Mouse (Mus musculus) urinary bladder, postnatal 4 days (tissue): ENCODE measurements around the gene Lrwd1.

ENCODE experiments used
- DNase-seq, 2 experiments: peaks; one replicate each; pipeline ENCODE4 v3.0.0; 2021 to 2022; ENCODE audit warnings: low spot score in 2 of 2

Lrwd1 gene

DNA sequence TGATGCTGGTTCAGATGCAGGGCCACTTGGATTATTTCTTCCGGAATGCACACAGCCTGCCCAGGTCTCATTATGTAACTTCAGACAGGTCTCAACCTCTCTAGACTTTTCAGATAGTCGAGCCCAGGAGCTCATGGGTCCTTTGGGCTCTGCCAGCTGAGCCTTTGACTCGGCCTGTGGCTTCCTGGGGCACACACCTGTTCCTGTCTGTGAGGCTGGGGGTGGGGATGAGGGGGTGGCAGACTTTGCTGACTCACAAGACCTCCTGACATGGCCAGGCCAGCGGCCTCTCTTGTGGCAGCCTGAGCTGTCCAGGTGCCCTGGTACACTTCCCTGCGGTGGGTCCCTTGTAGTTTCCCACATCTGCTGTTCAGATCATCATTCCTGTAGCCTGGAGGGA is 43.9 kb downstream of the Lrwd1 start:
- no peak for DNase-seq

DNA sequence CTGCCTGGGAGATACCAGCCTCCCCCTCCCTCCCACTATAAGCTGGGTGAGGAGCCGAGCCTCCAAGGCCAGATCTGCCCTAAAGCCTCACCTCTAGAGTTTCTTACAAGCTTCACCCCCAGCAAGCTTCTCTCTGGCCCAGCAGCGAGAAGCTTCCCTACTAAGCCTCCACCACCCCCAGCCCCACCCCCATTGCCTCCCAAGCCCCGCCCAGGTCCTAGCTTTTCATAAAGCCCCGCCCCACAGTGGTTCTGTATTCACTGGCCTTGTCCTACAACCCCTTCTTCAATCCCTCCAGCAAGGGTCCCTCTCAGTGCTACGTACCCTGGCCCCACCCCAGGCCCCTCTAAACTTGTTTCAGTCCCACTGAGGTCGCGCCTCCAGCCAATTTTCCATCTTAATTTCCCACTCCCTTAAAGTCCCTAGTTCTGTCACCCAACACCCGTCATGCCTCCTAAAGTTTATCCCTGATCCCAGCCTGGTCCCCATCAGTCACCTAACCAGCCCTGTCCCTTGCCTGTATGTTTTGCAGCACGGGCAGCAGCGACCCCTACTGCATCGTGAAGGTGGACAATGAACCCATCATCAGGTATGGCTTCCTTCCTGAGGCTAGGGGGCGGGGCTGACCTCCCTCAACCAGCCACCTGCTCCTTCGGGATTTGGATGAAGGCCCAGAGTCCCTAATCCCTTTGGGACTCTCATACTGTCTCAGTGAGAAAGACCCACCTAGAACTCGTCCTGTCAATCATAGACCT is 46.9 kb downstream of the Lrwd1 start:
- DNase-seq, result no peak

DNA sequence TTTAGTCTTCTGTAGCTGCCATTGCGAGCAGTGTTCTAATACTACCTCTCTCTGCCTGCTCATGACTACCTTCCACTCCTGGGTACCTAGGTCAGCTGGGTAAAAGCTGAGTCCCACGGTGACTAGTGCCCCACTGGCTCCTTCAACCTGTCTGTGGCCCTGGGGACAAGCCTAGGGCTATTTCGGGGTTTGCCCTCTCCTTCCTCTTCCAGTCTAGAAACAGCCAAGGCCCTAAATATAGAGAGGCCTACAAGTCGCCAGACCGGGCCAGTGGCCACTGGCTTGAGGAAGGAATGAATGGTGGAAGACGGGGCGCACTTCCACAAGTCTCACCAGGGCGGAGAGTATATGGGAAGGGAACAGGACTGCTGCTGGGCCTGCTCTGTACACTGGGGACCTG is 49.6 kb downstream of the Lrwd1 start:
- DNase-seq, result no peak

DNA sequence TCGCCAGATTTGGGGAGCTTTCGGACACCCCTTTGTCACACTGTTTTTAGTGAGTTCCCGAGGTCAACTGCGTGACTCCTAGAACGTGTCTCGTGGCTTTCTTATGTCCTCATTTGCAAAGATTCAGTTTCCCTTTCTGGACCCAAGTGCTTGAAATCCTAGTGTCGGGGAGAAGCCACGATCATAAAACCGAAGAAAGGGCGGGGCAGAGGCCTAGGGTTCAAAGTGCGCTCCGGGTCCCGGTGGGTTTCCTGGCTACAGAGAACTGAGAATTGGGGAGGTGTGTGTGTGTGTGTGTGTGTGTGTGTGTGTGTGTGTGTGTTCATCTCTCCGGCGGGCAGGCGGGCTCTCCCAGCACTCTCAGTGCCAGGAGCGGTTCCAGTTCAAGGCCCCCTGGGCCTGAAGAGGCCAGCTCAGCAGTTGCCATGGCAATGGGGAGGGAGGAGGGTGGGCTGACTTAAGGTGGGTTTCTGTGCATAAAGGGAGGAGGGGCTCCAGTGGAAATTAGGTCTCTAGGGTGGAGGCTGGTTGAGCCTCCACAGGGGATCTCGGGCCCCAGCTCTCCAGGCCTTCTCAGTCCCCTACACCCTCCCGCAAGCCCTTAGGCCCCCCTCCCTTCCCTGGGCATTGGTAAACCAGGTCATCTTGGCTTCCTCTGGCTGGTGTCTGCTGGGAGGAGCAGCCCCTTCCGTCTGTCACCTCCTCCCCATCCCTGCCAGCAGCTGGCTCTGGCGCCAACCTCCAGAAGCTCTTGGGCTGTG is 50.8 kb downstream of the Lrwd1 start:
- DNase-seq, result peak in 1 of 2 experiments; percentile 31

DNA sequence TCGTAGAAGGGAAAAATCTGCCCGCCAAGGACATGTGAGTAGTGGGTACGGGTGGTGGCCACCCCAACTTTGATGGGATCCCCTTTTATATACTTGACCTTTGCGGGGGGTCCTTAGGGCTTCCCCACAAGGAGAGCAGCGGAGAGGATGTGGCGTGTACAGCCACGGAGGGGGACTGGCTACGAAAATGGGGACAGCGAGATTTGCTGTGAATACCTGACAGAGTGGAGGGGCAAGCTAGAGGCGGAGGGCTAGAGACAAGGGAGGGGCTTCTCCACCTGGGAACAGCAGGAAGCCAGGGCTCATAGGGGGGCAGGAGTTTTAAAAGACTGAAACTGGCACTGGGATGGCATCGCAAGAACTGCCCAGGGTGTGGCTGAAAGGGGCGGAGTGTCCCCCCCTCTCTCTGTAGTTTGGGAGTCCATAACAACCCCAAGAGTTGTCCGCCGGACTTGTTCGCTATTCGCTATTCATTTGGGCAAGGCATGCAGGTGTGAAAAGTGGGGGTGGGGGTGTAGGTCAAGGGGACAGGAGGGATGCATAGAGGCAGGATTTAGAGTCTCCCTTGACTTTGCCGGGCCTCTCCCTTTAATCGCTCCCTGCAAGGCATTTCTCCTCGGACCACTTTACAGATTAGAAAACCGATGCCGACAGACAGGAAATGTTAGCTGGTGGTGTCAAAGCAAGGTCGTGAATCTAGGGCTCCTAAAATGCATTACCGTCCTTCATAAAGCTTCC is 51.6 kb downstream of the Lrwd1 start:
- DNase-seq, result no peak

DNA sequence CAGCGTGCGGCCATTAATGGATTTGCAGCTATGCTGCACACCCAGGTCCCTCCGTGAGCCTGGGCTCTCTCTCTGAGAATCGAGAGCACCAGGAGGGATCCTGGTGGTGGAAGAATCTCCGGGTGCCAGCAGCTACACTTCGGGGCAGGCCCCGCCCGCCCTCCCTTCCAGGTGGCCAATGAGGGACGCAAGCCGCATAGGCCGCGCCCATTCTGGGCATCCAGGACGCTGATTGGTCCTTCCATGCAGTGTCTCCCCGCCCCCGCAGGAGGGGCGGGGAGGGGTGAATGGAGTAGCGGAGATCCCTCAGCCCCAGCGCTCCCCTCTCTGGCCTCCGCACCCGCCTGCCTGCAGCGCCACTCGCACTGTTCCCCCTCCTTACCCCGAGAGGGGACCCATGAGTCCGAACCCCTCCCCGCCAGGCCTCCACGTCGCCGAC is 52.2 kb downstream of the Lrwd1 start, which contains the start of gene Rasa4:
Gene Rasa4, plus strand, starts transcription at position 248 of the 439 bp plus-strand sequence.
- peak; percentile 90 to 93 for DNase-seq

DNA sequence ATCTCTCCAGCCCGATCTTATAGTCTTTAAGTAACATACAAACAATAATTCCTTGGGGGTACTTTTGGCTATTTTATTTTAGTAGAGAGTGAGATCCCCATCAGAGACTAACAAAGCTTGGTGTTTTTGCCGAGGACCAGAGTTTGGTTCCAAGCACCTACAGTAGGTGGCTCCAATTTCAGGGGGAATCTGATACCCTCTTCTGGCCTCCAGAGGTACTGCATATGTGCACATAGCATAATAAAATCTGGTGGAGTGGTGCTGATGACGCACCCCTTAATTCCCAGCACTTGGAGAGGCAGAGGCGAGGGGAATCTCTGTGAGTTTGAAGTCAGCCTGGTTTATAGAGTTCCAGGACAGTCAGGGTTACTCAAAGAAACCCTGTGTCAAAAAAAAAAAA is 53.5 kb downstream of the Lrwd1 start:
- DNase-seq, result no peak

DNA sequence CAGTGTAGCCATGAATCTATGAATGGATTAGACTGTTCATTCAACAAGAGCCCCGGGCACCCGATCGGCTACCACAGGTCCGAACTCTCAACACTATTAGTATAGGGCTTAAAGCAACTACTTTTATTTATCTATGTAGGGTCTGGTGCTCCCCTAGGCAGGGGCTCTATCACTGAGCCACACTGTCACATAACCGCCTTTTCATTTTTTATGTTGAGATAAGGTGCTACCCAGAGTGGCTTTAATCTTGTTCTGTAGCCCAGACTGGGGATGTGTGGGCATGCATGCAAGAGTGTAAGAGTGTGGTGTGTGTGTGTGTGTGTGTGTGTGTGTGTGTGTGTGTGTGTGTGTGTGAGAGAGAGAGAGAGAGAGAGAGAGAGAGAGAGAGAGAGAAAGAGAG is 57.7 kb downstream of the Lrwd1 start:
- DNase-seq, result no peak

DNA sequence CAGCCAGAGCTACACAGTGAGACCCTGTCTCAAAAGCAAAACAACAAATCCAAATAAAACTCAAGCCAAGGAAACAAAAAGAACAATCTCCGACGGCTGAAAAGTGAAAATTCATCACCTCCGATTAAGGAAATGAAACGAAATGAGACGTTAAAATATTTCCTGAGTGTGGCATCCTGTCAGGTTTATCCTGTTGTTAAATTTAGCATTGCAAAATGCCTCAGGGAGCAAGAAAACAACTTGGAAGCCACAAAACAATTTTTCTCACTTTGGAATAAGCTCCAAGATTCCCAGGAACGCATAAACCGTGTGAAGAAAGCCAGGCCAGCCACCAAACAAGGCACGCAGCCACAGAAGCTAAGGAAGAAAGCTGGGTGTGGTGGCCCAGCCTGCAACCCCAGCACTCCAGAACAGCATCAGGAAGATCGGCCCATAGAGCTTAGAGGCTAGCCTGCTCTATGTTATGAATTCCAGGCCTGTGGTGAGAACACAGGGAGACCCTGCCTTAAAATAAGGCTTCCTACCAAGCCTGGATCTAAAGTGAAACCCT is 58.8 kb downstream of the Lrwd1 start:
- no peak for DNase-seq

DNA sequence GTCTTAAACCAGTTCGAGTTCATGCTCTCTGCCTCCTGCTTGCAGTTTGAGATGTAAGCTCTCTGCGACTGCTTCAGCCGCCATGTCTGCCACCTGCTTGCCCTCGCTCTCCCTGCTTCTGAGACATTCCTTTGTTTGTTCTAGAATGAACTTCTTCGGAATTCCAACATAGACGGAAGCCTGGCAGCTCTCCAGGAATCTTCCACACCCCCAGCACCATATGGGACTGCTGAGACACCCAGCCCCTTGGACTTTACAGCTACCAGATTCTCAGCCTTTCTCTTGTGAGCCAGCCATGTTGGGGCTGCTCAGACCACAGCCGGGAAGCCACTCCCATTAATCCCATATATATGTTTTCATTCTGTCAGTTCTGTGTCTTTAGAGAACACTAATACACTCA is 59.6 kb downstream of the Lrwd1 start:
- no peak for DNase-seq

DNA sequence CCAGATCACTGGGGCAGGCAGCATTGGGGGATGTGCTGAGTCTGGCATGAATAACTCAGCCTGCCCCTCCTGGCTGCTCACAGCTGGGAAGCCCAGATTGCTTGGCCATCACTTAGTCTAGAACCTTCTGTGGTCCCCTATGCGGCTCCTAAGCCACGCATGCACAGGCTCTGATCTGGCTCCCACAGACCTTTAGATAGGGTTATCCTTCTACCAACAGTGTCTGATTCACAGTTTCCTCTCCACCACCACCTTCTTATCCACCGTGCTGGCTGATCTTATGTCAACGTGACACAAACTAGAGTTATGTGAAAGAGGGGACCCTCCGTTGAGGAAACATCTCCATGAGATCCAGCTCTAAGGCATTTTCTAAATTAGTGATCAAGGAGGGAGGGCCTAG is 60.8 kb downstream of the Lrwd1 start:
- DNase-seq, result no peak

DNA sequence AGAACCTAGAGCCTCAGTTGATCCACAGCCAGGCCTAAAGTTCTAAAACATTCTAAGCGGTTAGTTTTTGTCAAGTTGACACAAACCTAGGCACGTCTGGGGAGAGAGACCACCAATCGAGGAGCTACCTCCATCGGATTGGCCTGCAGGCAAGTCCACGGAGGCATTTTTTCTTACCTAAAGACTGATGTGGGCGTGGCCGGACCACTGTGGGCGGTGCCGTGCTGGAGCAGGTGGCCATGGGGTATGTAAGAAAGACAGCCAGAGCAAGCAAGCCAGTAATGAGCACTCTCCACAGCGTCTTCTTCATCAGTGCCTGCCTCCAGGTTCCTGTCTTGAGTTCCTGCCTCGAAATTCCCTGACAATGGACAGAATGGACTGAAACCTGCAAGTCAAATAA is 62.3 kb downstream of the Lrwd1 start:
- DNase-seq, result no peak

DNA sequence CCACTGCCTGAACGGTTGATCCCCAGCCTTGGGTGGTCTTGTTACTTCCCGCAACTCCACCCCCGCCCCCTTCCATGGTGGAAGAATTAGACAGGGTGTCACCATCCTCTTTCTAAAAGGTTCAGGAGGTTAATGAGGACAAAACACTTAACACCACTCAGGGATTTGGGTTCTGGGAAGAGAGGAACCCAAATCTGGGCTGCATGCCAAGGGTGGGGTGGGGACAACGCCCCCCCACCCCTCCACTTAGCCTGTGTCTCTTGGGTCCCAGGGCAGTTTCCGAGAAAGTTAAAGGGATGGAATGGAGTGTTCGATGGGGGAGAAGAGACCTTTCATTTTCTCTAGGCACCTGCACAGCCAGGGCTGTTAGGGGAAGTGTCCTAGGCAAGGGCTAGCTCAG is 62.8 kb downstream of the Lrwd1 start:
- no peak for DNase-seq
